Mouse (Mus musculus) ES-E14 (cell line): ENCODE data around the gene Arntl. TPM values are rescaled to one million over a fixed set of nuclear protein-coding genes. Genes with fewer than 3 reads are reported as not detected.

Source experiments
- DNase-seq: peaks from one replicate; pipeline ENCODE4 v3.0.0-alpha.2; 2013; ENCODE audit warnings: low read depth, low spot score
- H3K27ac ChIP-seq: 2 replicates; pipeline ENCODE4 v1.5.1; 2012; ENCODE audit warnings: low read depth, mild to moderate bottlenecking, low read length, moderate library complexity, mixed read lengths; ENCODE audit not compliant: poor library complexity, insufficient read depth, severe bottlenecking
- H3K36me3 ChIP-seq: 2 replicates; pipeline ENCODE4 v1.6.1; 2012; ENCODE audit warnings: mild to moderate bottlenecking, low read length, moderate library complexity, mixed read lengths; ENCODE audit not compliant: control insufficient read depth, poor library complexity, insufficient read depth, severe bottlenecking
- H3K4me1 ChIP-seq, 2 experiments: fragments of 150-350 bp in 1 of 2; sonication (generic) in 1 of 2; 2 replicates each; pipeline ENCODE4 v1.6.1; 2012; ENCODE audit warnings: low read length in 2 of 2, mild to moderate bottlenecking in 1 of 2, mixed read lengths in 1 of 2; ENCODE audit not compliant: control insufficient read depth in 2 of 2, insufficient read depth in 2 of 2, poor library complexity in 1 of 2
- H3K4me3 ChIP-seq, 2 experiments: fragments of 150-350 bp in 1 of 2; sonication (generic) in 1 of 2; 2 replicates each; pipeline ENCODE4 v1.5.1; 2012; ENCODE audit warnings: low read length in 2 of 2, low read depth in 1 of 2, mild to moderate bottlenecking in 1 of 2, mixed read lengths in 1 of 2; ENCODE audit not compliant: insufficient read depth in 1 of 2, poor library complexity in 1 of 2, severe bottlenecking in 1 of 2
- H3K9ac ChIP-seq: 2 replicates; pipeline ENCODE4 v1.6.1; 2012; ENCODE audit warnings: low read depth, mild to moderate bottlenecking, low read length, mixed read lengths; ENCODE audit not compliant: poor library complexity, insufficient read depth, severe bottlenecking
- H3K9me3 ChIP-seq: fragments of 150-350 bp; sonication (generic); 2 replicates; pipeline ENCODE4 v1.6.1; 2012; ENCODE audit warnings: low read depth, mild to moderate bottlenecking, low read length; ENCODE audit not compliant: control insufficient read depth, insufficient read depth
- CHD2 ChIP-seq: IDR thresholded peaks from 2 replicates; pipeline ENCODE4 v1.6.1; 2014; ENCODE audit warnings: mild to moderate bottlenecking, low read depth, low read length, inconsistent platforms
- HCFC1 ChIP-seq: IDR thresholded peaks from 2 replicates; pipeline ENCODE4 v1.6.1; 2012; ENCODE audit warnings: low read length, inconsistent platforms, borderline replicate concordance; ENCODE audit not compliant: insufficient read depth
- MAFK ChIP-seq: IDR thresholded peaks from 2 replicates; pipeline ENCODE4 v1.6.1; 2014; ENCODE audit warnings: mild to moderate bottlenecking, low read depth, low read length, inconsistent platforms; ENCODE audit not compliant: insufficient read depth
- ZC3H11A ChIP-seq: IDR thresholded peaks from 2 replicates; pipeline ENCODE4 v1.6.1; 2012; ENCODE audit warnings: low read depth, mild to moderate bottlenecking, inconsistent platforms, low read length, borderline replicate concordance
- ZNF384 ChIP-seq: IDR thresholded peaks from 2 replicates; pipeline ENCODE4 v1.6.1; 2012; ENCODE audit warnings: low read depth, low read length, inconsistent platforms
- in situ Hi-C, 2 experiments: fragments of 600-800 bp; cut with MboI; formaldehyde crosslinking; loops; one replicate each; pipeline ENCODE4 v1.15.1; 2025; ENCODE audit warnings: low sequenced_read_pairs in 2 of 2, inconsistent platforms in 1 of 2; ENCODE audit not compliant: unreplicated experiment in 2 of 2
- total RNA-seq: library from RNA; depleted of rRNA; stranded (reverse); fragments of 300-350 nt; gene quantifications from 2 replicates; pipeline ENCODE4 v1.2.3, GENCODE M21; 2012

Arntl gene
- total RNA-seq, 1 experiment = 10.0 TPM

DNA sequence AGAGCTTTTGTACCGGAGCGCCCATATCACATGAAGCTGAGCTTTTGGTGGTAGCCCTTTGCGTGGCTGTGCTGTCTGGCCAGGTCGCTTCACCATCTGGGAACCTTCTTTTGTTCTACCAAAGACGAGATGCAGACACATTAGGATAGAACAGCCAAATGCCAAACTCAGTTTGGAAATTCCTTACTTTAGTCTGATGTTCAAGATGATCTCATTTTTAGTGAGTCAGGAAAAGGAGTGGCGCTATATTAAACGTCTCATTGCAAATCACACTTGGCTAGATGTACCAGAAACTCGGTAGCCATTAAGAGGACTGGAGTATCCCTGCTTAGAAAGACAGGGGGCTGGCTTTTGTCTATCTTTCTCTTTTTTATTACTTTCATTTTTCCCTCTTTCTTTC is 38.7 kb upstream of the Arntl start:
- DNase-seq = no peak
- Histone ChIP-seq H3K9ac (no peak overlapping the region), H3K4me1 (peaks cover 4 to 8% of the 10 kb centered on the region in 2 experiments; a peak in 3 of 4 replicates), H3K27ac (no peak overlapping the region), H3K9me3 (no peaks in the 10 kb centered on the region), H3K36me3 (no peaks in the 10 kb centered on the region), H3K4me3 (no peak overlapping the region)
- TF ChIP-seq ZNF384 (no peak), ZC3H11A (no peak), MAFK (no peak), HCFC1 (no peak), CHD2 (no peak)
- in situ Hi-C loops = no loop called here

- in situ Hi-C loops = no loop called here
- Histone ChIP-seq H3K27ac (no peak overlapping the region), H3K4me3 (no peak overlapping the region), H3K36me3 (no peaks in the 10 kb centered on the region), H3K4me1 (peaks cover 4 to 8% of the 10 kb centered on the region in 2 experiments; a peak in 3 of 4 replicates), H3K9ac (no peak overlapping the region), H3K9me3 (no peaks in the 10 kb centered on the region)
- TF ChIP-seq HCFC1 = no peak
- TF ChIP-seq ZC3H11A = no peak
- no peak for TF ChIP-seq ZNF384
- no peak for TF ChIP-seq MAFK
- no peak for TF ChIP-seq CHD2
- DNase-seq = no peak
These were observed 34.8 kb upstream of the Arntl start for GRCm38 (mm10) chr7:113172425-113172824.

- H3K9ac ChIP-seq = no peak overlapping the region
- in situ Hi-C loops = no loop called here
- peaks cover 4 to 8% of the 10 kb centered on the region in 2 experiments; a peak in 3 of 4 replicates for H3K4me1 ChIP-seq
- H3K9me3 ChIP-seq = no peaks in the 10 kb centered on the region
- H3K4me3 ChIP-seq = no peak overlapping the region
- no peak overlapping the region for H3K27ac ChIP-seq
- DNase-seq = no peak
- H3K36me3 ChIP-seq = no peaks in the 10 kb centered on the region
- no peak for TF ChIP-seq MAFK
- TF ChIP-seq CHD2 = no peak
- TF ChIP-seq ZNF384 = no peak
- TF ChIP-seq ZC3H11A = no peak
- TF ChIP-seq HCFC1 = no peak
These were observed 31.8 kb upstream of the Arntl start for GRCm38 (mm10) chr7:113175481-113175880.

DNA sequence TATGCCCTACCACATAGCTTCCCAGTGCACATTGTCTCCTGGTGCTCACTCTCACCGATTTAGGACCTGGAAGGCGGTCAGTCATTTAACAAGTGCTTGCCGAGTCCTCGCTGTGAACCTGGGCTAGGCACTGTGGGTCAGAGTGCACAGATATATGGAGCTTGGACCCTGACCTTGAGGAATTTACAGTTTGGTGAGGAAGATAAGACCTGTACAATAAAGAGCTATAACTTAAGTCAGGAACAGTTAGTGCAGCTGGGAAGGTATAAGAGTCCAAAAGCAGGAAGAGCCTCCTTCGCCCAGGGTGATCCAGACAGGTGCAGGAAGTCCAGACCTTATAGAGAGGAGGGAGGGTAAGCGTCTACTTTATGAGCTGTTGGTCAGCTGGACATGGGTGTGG is 29.2 kb upstream of the Arntl start:
- Histone ChIP-seq H3K4me1 (peaks cover 0 to 2% of the 10 kb centered on the region in 2 experiments; a peak in 1 of 4 replicates), H3K9ac (no peak overlapping the region), H3K4me3 (no peak overlapping the region), H3K9me3 (no peaks in the 10 kb centered on the region), H3K36me3 (no peaks in the 10 kb centered on the region), H3K27ac (no peak overlapping the region)
- TF ChIP-seq HCFC1 = no peak
- no peak for TF ChIP-seq ZC3H11A
- TF ChIP-seq MAFK = no peak
- no peak for TF ChIP-seq CHD2
- no peak for TF ChIP-seq ZNF384
- in situ Hi-C loops = no loop called here
- DNase-seq = no peak

GRCm38 (mm10) chr7:113183787-113184186 is 23.5 kb upstream of the Arntl start:
- Histone ChIP-seq H3K9me3 (no peaks in the 10 kb centered on the region), H3K4me3 (no peak overlapping the region), H3K36me3 (no peaks in the 10 kb centered on the region), H3K27ac (no peak overlapping the region), H3K4me1 (peaks cover 15 to 30% of the 10 kb centered on the region in 2 experiments; a peak in 3 of 4 replicates), H3K9ac (no peak overlapping the region)
- in situ Hi-C loops = no loop called here
- DNase-seq = no peak
- TF ChIP-seq ZNF384 = no peak
- no peak for TF ChIP-seq CHD2
- no peak for TF ChIP-seq HCFC1
- TF ChIP-seq MAFK = no peak
- no peak for TF ChIP-seq ZC3H11A
